Mouse (Mus musculus): Measurements from ENCODE around the gene Pqlc2.
A peak's percentile ranks its signal among the peaks of the same experiment; 100 is the strongest.

Pqlc2 gene

GRCm38 (mm10) chr4:139265783-139266499, 44.6 kb downstream of the Pqlc2 start:
- DNase-seq (ENCODE audit: low spot score): no peak

GRCm38 (mm10) chr4:139262981-139263380, 47.5 kb downstream of the Pqlc2 start:
- DNase-seq (ENCODE audit: low spot score): no peak

GRCm38 (mm10) chr4:139259302-139259871, 51.1 kb downstream of the Pqlc2 start:
- no peak for DNase-seq (ENCODE audit: low spot score)

GRCm38 (mm10) chr4:139258621-139259301, 51.7 kb downstream of the Pqlc2 start:
- no peak for DNase-seq (ENCODE audit: low spot score)

GRCm38 (mm10) chr4:139256708-139257107, 53.8 kb downstream of the Pqlc2 start:
- no peak for DNase-seq (ENCODE audit: low spot score)

- DNase-seq (ENCODE audit: low spot score): no peak
Observed at GRCm38 (mm10) chr4:139256146-139256545, 54.4 kb downstream of the Pqlc2 start.

GRCm38 (mm10) chr4:139253206-139253605, 57.3 kb downstream of the Pqlc2 start:
- no peak for DNase-seq (ENCODE audit: low spot score)

- DNase-seq (ENCODE audit: low spot score): peak; percentile 59
Observed at GRCm38 (mm10) chr4:139252051-139252760, 58.3 kb downstream of the Pqlc2 start.

GRCm38 (mm10) chr4:139250886-139251285, 59.6 kb downstream of the Pqlc2 start:
- DNase-seq (ENCODE audit: low spot score): no peak

- no peak for DNase-seq (ENCODE audit: low spot score)
Observed at GRCm38 (mm10) chr4:139250043-139250442, 60.5 kb downstream of the Pqlc2 start.

- DNase-seq (ENCODE audit: low spot score): no peak
Observed at GRCm38 (mm10) chr4:139248736-139249135, 61.8 kb downstream of the Pqlc2 start.

GRCm38 (mm10) chr4:139247966-139248365, 62.5 kb downstream of the Pqlc2 start:
- DNase-seq (ENCODE audit: low spot score): no peak

- no peak for DNase-seq (ENCODE audit: low spot score)
Observed at GRCm38 (mm10) chr4:139246130-139246877, 64.2 kb downstream of the Pqlc2 start.

GRCm38 (mm10) chr4:139245534-139245933, 65.0 kb downstream of the Pqlc2 start:
- DNase-seq (ENCODE audit: low spot score): no peak

- no peak for DNase-seq (ENCODE audit: low spot score)
Observed at GRCm38 (mm10) chr4:139244766-139245165, 65.7 kb downstream of the Pqlc2 start.

GRCm38 (mm10) chr4:139244176-139244575, 66.3 kb downstream of the Pqlc2 start:
- DNase-seq (ENCODE audit: low spot score): no peak

Measured in c-Kit-positive CD71-positive TER-119-positive erythroid progenitor cells, embryonic 14.5 days (primary cell).